8 mouse cellular contexts compared by ENCODE assay signal in genomic region chr6:142571055-142571618, GRCm38 (mm10). TPM values are rescaled to one million over a fixed set of nuclear protein-coding genes. Genes with fewer than 3 reads are reported as not detected.
A peak's percentile ranks its signal among the peaks of the same experiment; 100 is the strongest.
DNase-seq lines count a peak whose midpoint lies in the region; ATAC-seq and TF ChIP-seq lines count a peak whose summit lies in the region.

Kcnj8 (minus strand) TSS chr6:142571614.

- H3K9me3 ChIP-seq in forebrain, embryonic 11.5 days (ENCODE audit: control insufficient read depth, low read length), result no peaks in the 10 kb centered on the region
- H3K9me3 ChIP-seq in heart, postnatal 0 days (replicated peaks; ENCODE audit: control insufficient read depth, low read length), result no peaks in the 10 kb centered on the region

- H3K79me3 ChIP-seq in C2C12 (ENCODE audit: low read depth), result no peaks in the 10 kb centered on the region

- DNase-seq in adrenal gland, postnatal 36 days, result peak; percentile 71 to 76
- peak; percentile 81 for DNase-seq in forebrain, embryonic 11.5 days (ENCODE audit: low spot score)
- peak; percentile 70 for DNase-seq in heart, postnatal 0 days (ENCODE audit: low spot score)
- DNase-seq in kidney, postnatal 25 days, result peak; percentile 65 to 86
- DNase-seq in lung, postnatal 10 days, result peak; percentile 89
- DNase-seq in ovary, postnatal 10 days (ENCODE audit: low spot score), result peak; percentile 60
- DNase-seq in thymus, postnatal 4 days, result peak; percentile 69

- no peaks in the 10 kb centered on the region for H3K36me3 ChIP-seq in C2C12 (ENCODE audit: control insufficient read depth, insufficient read depth)
- H3K36me3 ChIP-seq in forebrain, embryonic 11.5 days (ENCODE audit: control insufficient read depth, insufficient read depth, low read length), result no peaks in the 10 kb centered on the region
- H3K36me3 ChIP-seq in heart, postnatal 0 days (replicated peaks; ENCODE audit: control insufficient read depth, insufficient read depth, low read length), result 0 out of 2 replicates have a peak, but pooled peaks cover under 1% of the 10 kb centered on the region

- peak within 1 kb of the TSS; percentile 30 for H3ac ChIP-seq in C2C12 (ENCODE audit: control insufficient read depth, insufficient read length, low read depth)

- H3K4me1 ChIP-seq in forebrain, embryonic 11.5 days (replicated peaks; ENCODE audit: control insufficient read depth, insufficient read depth, low read length), result peaks cover 5% of the 10 kb centered on the region; the same call in 1 of the 2 replicates
- H3K4me1 ChIP-seq in heart, postnatal 0 days (ENCODE audit: control insufficient read depth, insufficient read depth), result peaks cover 18% of the 10 kb centered on the region

- H3K27ac ChIP-seq in forebrain, embryonic 11.5 days (ENCODE audit: low read depth, low read length), result no peak within 1 kb of the TSS
- H3K27ac ChIP-seq in heart, postnatal 0 days (ENCODE audit: low read depth), result no peak within 1 kb of the TSS; the same call in 1 of the 2 replicates

- H3K4me2 ChIP-seq in forebrain, embryonic 11.5 days (ENCODE audit: low read depth, low read length, severe bottlenecking), result peak within 1 kb of the TSS; percentile 96
- H3K4me2 ChIP-seq in heart, postnatal 0 days (ENCODE audit: low read depth, low read length), result peak within 1 kb of the TSS; percentile 93

- no peak for TF ChIP-seq CTCF in C2C12 (IDR thresholded peaks at IDR 0.05; ENCODE audit: control insufficient read depth, insufficient read depth, insufficient read length)
- TF ChIP-seq CTCF in heart, postnatal 0 days (IDR thresholded peaks at IDR 0.05; ENCODE audit: low read depth), result 0 out of 2 replicates have a peak, but pooled peaks have one; percentile 8

- peak; percentile 95 for ATAC-seq in forebrain, embryonic 11.5 days (replicated peaks; ENCODE audit: low FRiP score)
- peak; percentile 74 for ATAC-seq in heart, postnatal 0 days (ENCODE audit: insufficient read depth, low read depth)

- no peak for TF ChIP-seq EP300 in heart, postnatal 0 days (IDR thresholded peaks at IDR 0.05; ENCODE audit: low read depth)

- H3K4me3 ChIP-seq in C2C12 (ENCODE audit: insufficient read depth, poor library complexity, severe bottlenecking), result no peak within 1 kb of the TSS
- peak within 1 kb of the TSS; percentile 43 for H3K4me3 ChIP-seq in forebrain, embryonic 11.5 days (ENCODE audit: low read depth, low read length)
- H3K4me3 ChIP-seq in heart, postnatal 0 days (ENCODE audit: low read depth, low read length), result peak within 1 kb of the TSS; percentile 50

- WGBS in forebrain, embryonic 11.5 days, result under 1% methylated on average over 33 of the region's 34 CpGs
- WGBS in heart, postnatal 0 days, result under 1% methylated on average over 31 of the region's 34 CpGs

- peak within 1 kb of the TSS; percentile 39 for H3K9ac ChIP-seq in forebrain, embryonic 11.5 days (ENCODE audit: low read length)
- peak within 1 kb of the TSS; percentile 41 for H3K9ac ChIP-seq in heart, postnatal 0 days (replicated peaks; ENCODE audit: low read depth, low read length)

- H3K27me3 ChIP-seq in C2C12 (ENCODE audit: control insufficient read depth, insufficient read depth, insufficient read length), result peaks cover 14% of the 10 kb centered on the region
- peaks cover 35% of the 10 kb centered on the region for H3K27me3 ChIP-seq in forebrain, embryonic 11.5 days (ENCODE audit: control insufficient read depth, insufficient read depth, low read length)
- peaks cover 19% of the 10 kb centered on the region; the same call in 1 of the 2 replicates for H3K27me3 ChIP-seq in heart, postnatal 0 days (ENCODE audit: control insufficient read depth, insufficient read depth, low read length)

- H3K79me2 ChIP-seq in C2C12 (ENCODE audit: control insufficient read depth, insufficient read depth), result no peaks in the 10 kb centered on the region

TF ChIP-seq in C2C12, 6 proteins besides CTCF, POLR2A, EP300 and RAD21:
- TF ChIP-seq FOSL1 (IDR thresholded peaks at IDR 0.05; ENCODE audit: insufficient read depth, low read length, poor library complexity, severe bottlenecking) (no peak), USF1 (IDR thresholded peaks at IDR 0.05; ENCODE audit: low read depth) (no peak), MYOD1 (IDR thresholded peaks at IDR 0.05; ENCODE audit: control insufficient read depth, insufficient read length, low read depth) (no peak), MYOG (IDR thresholded peaks at IDR 0.05; ENCODE audit: control insufficient read depth, extremely low read depth, insufficient read length) (no peak), CEBPB (IDR thresholded peaks at IDR 0.05; ENCODE audit: low read depth) (no peak), MAX (IDR thresholded peaks at IDR 0.05) (no peak)

RNA-seq across cellular contexts. Expression of gene Kcnj8, which starts in this region (rescaled TPM):
- not detected for polyA plus RNA-seq in C2C12 (2012; fragmentation: generic; extraction: Trizol)
- 10 to 100 TPM; 10.4 to 10.7 TPM for total RNA-seq in adrenal gland, postnatal 36 days (2021)
- 4.0 and 5.5 TPM in 2 replicates for polyA plus RNA-seq in forebrain, embryonic 11.5 days (2014; fragmentation: Nextera tagmentation; extraction: Ambion mirVana)
- total RNA-seq in heart, postnatal 0 days (2014; rRNA removed; ENCODE audit: low replicate concordance), result 14.8 and 40.4 TPM in 2 replicates
- polyA plus RNA-seq in heart, postnatal 0 days (2015; fragmentation: Nextera tagmentation; extraction: Ambion mirVana), result 19.8 and 21.5 TPM in 2 replicates
